Mouse (Mus musculus): Measurements from ENCODE around the gene Mdm2.

- TF ChIP-seq CTCF (IDR thresholded peaks at IDR 0.05) (no peak), EP300 (IDR thresholded peaks at IDR 0.05; ENCODE audit: insufficient read depth, low read depth, low read length) (no peak)
Measured at GRCm38 (mm10) chr10:117756784-117757183, 46.2 kb upstream of the Mdm2 start.
